Mouse (Mus musculus) NIH3T3 (cell line): Measurements from ENCODE around the gene Pip4k2b.

Source experiments
- DNase-seq: peaks from one replicate; pipeline ENCODE4 v3.0.0-alpha.2; 2012; ENCODE audit warnings: low read depth

The Pip4k2b gene

GRCm38 (mm10) chr11:97666221-97666620 is 78.3 kb downstream of the Pip4k2b start:
- DNase-seq: peak; percentile 14

GRCm38 (mm10) chr11:97665431-97665830 is 79.1 kb downstream of the Pip4k2b start:
- DNase-seq: no peak
